Mouse (Mus musculus): ENCODE measurements at regions not wholly inside any gene's neighbourhood (a gene's known extent, or its start where the extent isn't known, plus 50 kb on each side); places are given as distances from the start of the nearest gene placed in this dataset.

DNA sequence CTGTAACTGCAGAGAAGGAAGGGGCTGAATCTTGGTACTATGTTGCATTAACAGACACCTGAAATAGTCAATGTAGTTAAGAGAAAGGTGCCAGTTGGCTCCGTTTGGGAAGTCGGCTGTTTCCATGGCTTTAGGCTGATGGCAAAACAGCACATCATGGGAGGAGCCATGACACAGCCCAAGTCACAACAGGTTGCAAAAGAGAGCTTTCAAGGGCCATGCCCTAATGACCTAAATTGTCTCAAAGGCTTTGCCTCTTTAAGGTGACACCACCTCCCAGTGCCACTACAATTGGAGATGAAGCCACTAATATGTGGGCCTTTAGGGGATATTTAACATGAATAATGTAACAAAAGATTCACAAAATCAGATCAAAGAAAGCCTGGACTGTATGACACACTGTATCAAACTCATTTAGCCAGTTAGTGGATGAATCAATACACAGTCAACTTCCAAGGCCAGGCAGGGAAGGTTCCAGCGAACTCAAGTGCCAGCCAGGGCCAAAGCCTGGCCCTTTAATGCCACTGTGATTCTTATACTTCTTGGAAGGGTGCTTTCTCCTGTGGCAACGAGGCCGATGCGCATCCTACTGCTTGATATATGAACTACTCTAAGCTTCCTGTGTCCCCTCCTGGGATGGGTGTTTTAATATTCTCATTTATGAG, 167.5 kb upstream of the Stt3b start:
- TF ChIP-seq CTCF (IDR thresholded peaks at IDR 0.05; ENCODE audit: borderline replicate concordance, insufficient read depth, low read length) (no peak), POLR2A (IDR thresholded peaks at IDR 0.05; ENCODE audit: low read depth, low read length) (no peak)

Data from embryonic fibroblast, embryonic 13.5 days (primary cell).